Mouse (Mus musculus) liver, embryonic 16.5 days (tissue): ENCODE measurements at regions not wholly inside any gene's neighbourhood (a gene's known extent, or its start where the extent isn't known, plus 50 kb on each side); places are given as distances from the start of the nearest gene placed in this dataset.

Experiments used
- ATAC-seq: fragments of 200-750 bp; cut with Nextera tagmentation; 2 replicates; pipeline ENCODE4 v1.8.0; 2017; ENCODE audit warnings: low read depth, mild to moderate bottlenecking, moderate number of reproducible peaks, moderate library complexity
- H3K27ac ChIP-seq: fragments of 300-500 bp; sonication (generic); 2 replicates; pipeline ENCODE4 v1.5.1; 2014; ENCODE audit warnings: mild to moderate bottlenecking, low read length
- H3K27me3 ChIP-seq: fragments of 300-500 bp; sonication (generic); 2 replicates; pipeline ENCODE4 v1.6.1; 2014; ENCODE audit warnings: low read depth, low read length, mixed read lengths; ENCODE audit not compliant: control insufficient read depth, insufficient read depth
- H3K36me3 ChIP-seq: fragments of 300-500 bp; sonication (generic); 2 replicates; pipeline ENCODE4 v1.6.1; 2014; ENCODE audit warnings: mild to moderate bottlenecking; ENCODE audit not compliant: control insufficient read depth, insufficient read depth
- H3K4me1 ChIP-seq: fragments of 300-500 bp; sonication (generic); 2 replicates; pipeline ENCODE4 v1.6.1; 2014; ENCODE audit warnings: low read depth, low read length, mixed read lengths; ENCODE audit not compliant: control insufficient read depth
- H3K4me2 ChIP-seq: fragments of 300-500 bp; sonication (generic); 2 replicates; pipeline ENCODE4 v1.6.1; 2014; ENCODE audit warnings: low read depth, low read length, mixed read lengths
- H3K4me3 ChIP-seq: fragments of 300-500 bp; sonication (generic); 2 replicates; pipeline ENCODE4 v1.5.1; 2014; ENCODE audit warnings: low read depth, mild to moderate bottlenecking, low read length
- H3K9ac ChIP-seq: fragments of 300-500 bp; sonication (generic); 2 replicates; pipeline ENCODE4 v1.6.1; 2014; ENCODE audit warnings: low read depth, low read length
- H3K9me3 ChIP-seq: fragments of 300-500 bp; sonication (generic); replicated peaks from 2 replicates; pipeline ENCODE4 v1.6.1; 2016; ENCODE audit warnings: low read length; ENCODE audit not compliant: control insufficient read depth
- WGBS: fragments of 180-500 bp; shearing (Covaris S2); extraction: QIAGEN DNeasy Blood & Tissue Kit; methylation state at CpG from one replicate; pipeline ENCODE4 v1.1.7; 2014; ENCODE audit not compliant: insufficient replicate concordance; 5-methylcytosine and 5-hydroxymethylcytosine counted together

- Histone ChIP-seq H3K27ac (no peak overlapping the region), H3K36me3 (no peaks in the 10 kb centered on the region)
- WGBS: 55% methylated on average over 7 of the region's 7 CpGs
Observed at GRCm38 (mm10) chr19:54359731-54360130, 315.8 kb downstream of the Adra2a start.

GRCm38 (mm10) chr19:54360660-54361059 is 316.7 kb downstream of the Adra2a start:
- no peaks in the 10 kb centered on the region for H3K9me3 ChIP-seq
- whole genome bisulfite sequencing: 72% methylated on average over 3 of the region's 3 CpGs
- no peaks in the 10 kb centered on the region for H3K36me3 ChIP-seq
- no peak overlapping the region for H3K4me2 ChIP-seq
- ATAC-seq: no peak
- H3K9ac ChIP-seq: no peak overlapping the region
- no peaks in the 10 kb centered on the region for H3K4me1 ChIP-seq
- no peak overlapping the region for H3K27ac ChIP-seq
- no peaks in the 10 kb centered on the region for H3K27me3 ChIP-seq
- H3K4me3 ChIP-seq: no peak overlapping the region

More at GRCm38 (mm10) chr19:54359731-54360130, 315.8 kb downstream of the Adra2a start:
- ATAC-seq: no peak
- Histone ChIP-seq H3K9ac (no peak overlapping the region), H3K9me3 (no peaks in the 10 kb centered on the region), H3K4me1 (no peaks in the 10 kb centered on the region), H3K4me3 (no peak overlapping the region), H3K4me2 (no peak overlapping the region), H3K27me3 (no peaks in the 10 kb centered on the region)

DNA sequence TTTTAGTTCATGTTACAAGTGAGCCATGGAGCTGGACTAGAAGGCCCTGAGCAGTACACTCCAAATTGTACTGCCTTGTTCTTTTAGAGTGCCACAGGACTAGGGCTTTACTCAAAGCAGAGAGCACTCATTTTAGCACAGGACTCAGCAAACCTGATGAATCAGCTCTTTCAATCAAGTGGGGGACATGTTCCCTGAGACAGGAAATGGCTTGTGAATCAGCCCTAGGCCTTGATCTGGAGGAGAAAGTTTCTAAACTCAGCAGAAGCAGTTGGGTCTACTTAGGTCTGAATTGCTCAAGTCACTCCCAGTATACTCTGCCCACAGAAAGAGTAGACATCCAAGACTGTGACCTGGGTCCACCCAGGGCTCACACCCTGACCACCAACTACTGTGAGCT is 341.1 kb downstream of the Adra2a start:
- Histone ChIP-seq H3K9ac (no peak overlapping the region), H3K27me3 (no peaks in the 10 kb centered on the region), H3K27ac (no peak overlapping the region), H3K4me3 (no peak overlapping the region), H3K4me2 (no peak overlapping the region), H3K36me3 (no peaks in the 10 kb centered on the region), H3K4me1 (no peaks in the 10 kb centered on the region), H3K9me3 (no peaks in the 10 kb centered on the region)
- no peak for ATAC-seq

GRCm38 (mm10) chr19:54391406-54391805 is 347.5 kb downstream of the Adra2a start:
- no peak for ATAC-seq
- H3K9ac ChIP-seq: no peak overlapping the region
- no peaks in the 10 kb centered on the region for H3K4me1 ChIP-seq
- H3K27me3 ChIP-seq: no peaks in the 10 kb centered on the region
- H3K36me3 ChIP-seq: no peaks in the 10 kb centered on the region
- no peak overlapping the region for H3K27ac ChIP-seq
- H3K4me3 ChIP-seq: no peak overlapping the region
- H3K9me3 ChIP-seq: no peaks in the 10 kb centered on the region
- H3K4me2 ChIP-seq: no peak overlapping the region
- 67% methylated on average over 6 of the region's 6 CpGs for WGBS

DNA sequence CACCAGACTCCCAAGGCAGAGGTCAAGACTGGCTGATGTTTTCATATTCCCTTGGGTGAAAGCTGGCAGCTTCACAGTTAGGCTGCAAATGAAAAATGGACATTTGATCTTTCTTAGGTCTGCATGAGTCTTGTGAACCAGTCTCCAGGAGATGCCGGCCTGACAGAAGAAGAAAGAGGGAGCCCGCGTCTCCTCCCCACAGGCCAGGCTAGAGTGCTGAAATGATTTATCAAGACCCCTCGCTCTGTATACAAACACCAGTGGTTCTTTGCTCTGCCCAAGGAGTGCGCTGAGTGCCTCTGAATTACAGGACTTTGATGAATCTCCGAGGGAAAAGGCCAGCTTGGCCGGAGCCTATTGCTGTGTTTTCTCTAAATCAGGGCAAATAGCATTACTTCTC is 355.7 kb downstream of the Adra2a start:
- Histone ChIP-seq H3K4me3 (no peak overlapping the region), H3K27ac (no peak overlapping the region), H3K4me2 (no peak overlapping the region), H3K36me3 (no peaks in the 10 kb centered on the region), H3K9ac (no peak overlapping the region), H3K4me1 (no peaks in the 10 kb centered on the region), H3K27me3 (no peaks in the 10 kb centered on the region), H3K9me3 (no peaks in the 10 kb centered on the region)
- ATAC-seq: no peak
- 52% methylated on average over 7 of the region's 7 CpGs for WGBS

- no peak overlapping the region for H3K4me3 ChIP-seq
- no peaks in the 10 kb centered on the region for H3K4me1 ChIP-seq
- no peak for ATAC-seq
- H3K9ac ChIP-seq: no peak overlapping the region
- no peaks in the 10 kb centered on the region for H3K9me3 ChIP-seq
- no peak overlapping the region for H3K27ac ChIP-seq
- no peak overlapping the region for H3K4me2 ChIP-seq
- 62% methylated on average over 4 of the region's 4 CpGs for WGBS
- H3K36me3 ChIP-seq: no peaks in the 10 kb centered on the region
- no peaks in the 10 kb centered on the region for H3K27me3 ChIP-seq
Observed at GRCm38 (mm10) chr19:54407904-54408303, 364.0 kb downstream of the Adra2a start.

DNA sequence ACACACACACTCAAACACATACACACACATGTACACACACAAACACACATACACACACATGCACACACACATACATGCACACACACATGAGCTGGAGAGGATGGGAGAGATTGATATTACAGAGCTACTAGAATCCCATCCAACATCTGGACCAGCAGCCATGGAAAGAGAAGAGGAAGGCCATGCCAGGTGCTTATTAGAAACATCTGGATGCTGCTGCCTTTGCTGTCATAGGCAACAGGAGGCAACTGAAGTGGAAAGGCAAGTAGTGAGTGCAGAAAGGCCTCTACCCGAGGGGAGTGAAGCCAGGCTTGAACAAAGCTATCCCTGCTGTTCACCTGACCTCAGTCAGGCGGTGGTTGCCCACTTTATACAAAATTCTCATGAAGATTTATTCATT is 385.1 kb downstream of the Adra2a start:
- no peaks in the 10 kb centered on the region for H3K36me3 ChIP-seq
- no peaks in the 10 kb centered on the region for H3K4me1 ChIP-seq
- no peak overlapping the region for H3K9ac ChIP-seq
- H3K4me3 ChIP-seq: no peak overlapping the region
- no peak overlapping the region for H3K4me2 ChIP-seq
- H3K9me3 ChIP-seq: no peaks in the 10 kb centered on the region
- H3K27me3 ChIP-seq: no peaks in the 10 kb centered on the region
- H3K27ac ChIP-seq: no peak overlapping the region
- ATAC-seq: no peak
- WGBS: 23% methylated on average over 2 of the region's 2 CpGs

- no peak overlapping the region for H3K4me3 ChIP-seq
- H3K4me1 ChIP-seq: no peaks in the 10 kb centered on the region
- no peak for ATAC-seq
- no peaks in the 10 kb centered on the region for H3K27me3 ChIP-seq
- no peak overlapping the region for H3K27ac ChIP-seq
- H3K9me3 ChIP-seq: no peaks in the 10 kb centered on the region
- no peak overlapping the region for H3K9ac ChIP-seq
- WGBS: 40% methylated on average over 2 of the region's 2 CpGs
- no peaks in the 10 kb centered on the region for H3K36me3 ChIP-seq
- H3K4me2 ChIP-seq: no peak overlapping the region
Observed at GRCm38 (mm10) chr19:54440713-54441112, 396.8 kb downstream of the Adra2a start.

DNA sequence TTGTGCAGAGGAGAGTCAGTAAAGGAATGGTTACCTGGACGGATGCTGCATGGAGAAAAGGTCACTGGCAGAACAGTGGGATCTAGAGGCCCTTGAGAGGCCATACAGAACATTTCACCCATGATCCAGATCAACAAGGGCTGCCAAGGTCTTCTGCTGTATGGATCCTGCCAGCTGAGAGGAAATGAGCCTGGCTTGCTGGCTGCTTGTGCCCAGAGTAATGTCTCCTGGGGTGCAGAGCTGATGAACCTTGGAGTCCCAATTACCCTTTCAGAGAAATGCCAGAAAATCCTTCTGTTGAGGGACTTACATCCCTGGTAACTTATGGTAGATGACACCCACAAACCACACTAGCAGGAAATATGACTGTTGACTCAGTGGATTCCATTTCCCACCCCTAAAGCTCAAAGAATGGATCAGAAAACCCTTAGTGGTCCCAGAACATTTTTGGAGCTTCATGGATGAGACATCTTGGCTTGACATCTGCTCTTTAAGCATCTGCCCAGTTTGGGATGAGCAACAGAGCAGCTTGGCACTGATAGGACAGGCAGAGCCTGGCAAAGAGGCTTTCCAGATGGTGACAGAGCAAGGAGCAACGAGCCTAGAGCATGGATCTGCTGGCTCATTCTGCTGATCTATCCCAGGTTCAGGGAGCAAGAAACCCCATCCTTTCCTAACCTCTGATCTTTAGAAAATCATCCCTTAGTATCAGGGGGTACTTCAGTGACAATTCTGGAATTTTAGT is 416.6 kb downstream of the Adra2a start:
- no peaks in the 10 kb centered on the region for H3K36me3 ChIP-seq
- no peak overlapping the region for H3K4me2 ChIP-seq
- no peak overlapping the region for H3K9ac ChIP-seq
- H3K4me1 ChIP-seq: no peaks in the 10 kb centered on the region
- H3K9me3 ChIP-seq: no peaks in the 10 kb centered on the region
- H3K4me3 ChIP-seq: no peak overlapping the region
- H3K27ac ChIP-seq: no peak overlapping the region
- WGBS: 34% methylated on average over 2 of the region's 2 CpGs
- H3K27me3 ChIP-seq: no peaks in the 10 kb centered on the region
- ATAC-seq: no peak
